Mouse (Mus musculus) limb, embryonic 14.5 days (tissue): ENCODE measurements around the gene Gse1. TPM values are rescaled to one million over a fixed set of nuclear protein-coding genes. Genes with fewer than 3 reads are reported as not detected.
"Not testable (repeated sequence)": the region's sequence is repeated elsewhere in the genome, so short reads cannot be mapped to it uniquely, and the experiment has no call there.

Experiments used
- ATAC-seq: fragments of 200-750 bp; cut with Nextera tagmentation; 2 replicates; pipeline ENCODE4 v1.8.0; 2017; ENCODE audit warnings: low read depth, moderate number of reproducible peaks, moderate TSS enrichment; ENCODE audit not compliant: low FRiP score
- DNase-seq: peaks from one replicate; pipeline ENCODE4 v3.0.0-alpha.2; 2015; ENCODE audit warnings: low spot score
- H3K27ac ChIP-seq: fragments of 300-500 bp; sonication (generic); replicated peaks from 2 replicates; pipeline ENCODE4 v1.5.1; 2014; ENCODE audit warnings: low read depth, mild to moderate bottlenecking, low read length, moderate library complexity, mixed read lengths
- H3K27me3 ChIP-seq: fragments of 300-500 bp; sonication (generic); 2 replicates; pipeline ENCODE4 v1.6.1; 2014; ENCODE audit warnings: low read length, mixed read lengths; ENCODE audit not compliant: control insufficient read depth, insufficient read depth
- H3K36me3 ChIP-seq: fragments of 300-500 bp; sonication (generic); 2 replicates; pipeline ENCODE4 v1.6.1; 2014; ENCODE audit warnings: mild to moderate bottlenecking, low read length, moderate library complexity, mixed read lengths; ENCODE audit not compliant: control insufficient read depth, insufficient read depth
- H3K4me1 ChIP-seq: fragments of 300-500 bp; sonication (generic); 2 replicates; pipeline ENCODE4 v1.6.1; 2014; ENCODE audit warnings: antibody characterized with exemption, low read length, mixed read lengths; ENCODE audit not compliant: control insufficient read depth, insufficient read depth
- H3K4me2 ChIP-seq: fragments of 300-500 bp; sonication (generic); replicated peaks from 2 replicates; pipeline ENCODE4 v1.6.1; 2014; ENCODE audit warnings: low read depth, mild to moderate bottlenecking, low read length, moderate library complexity; ENCODE audit not compliant: severe bottlenecking
- H3K4me3 ChIP-seq: fragments of 300-500 bp; sonication (generic); replicated peaks from 2 replicates; pipeline ENCODE4 v1.5.1; 2014; ENCODE audit warnings: low read length
- H3K9ac ChIP-seq: fragments of 300-500 bp; sonication (generic); 2 replicates; pipeline ENCODE4 v1.6.1; 2014; ENCODE audit warnings: mild to moderate bottlenecking, low read depth, low read length, moderate library complexity; ENCODE audit not compliant: severe bottlenecking
- H3K9me3 ChIP-seq: fragments of 300-500 bp; sonication (generic); 2 replicates; pipeline ENCODE4 v1.6.1; 2016; ENCODE audit warnings: low read length; ENCODE audit not compliant: control insufficient read depth
- POLR2A ChIP-seq: fragments of 200-500 bp; IDR thresholded peaks from 2 replicates; pipeline ENCODE4 v1.8.0; 2012; ENCODE audit warnings: inconsistent platforms, mild to moderate bottlenecking, moderate library complexity, borderline replicate concordance; ENCODE audit not compliant: insufficient read depth, insufficient read length; ENCODE audit errors: extremely low read depth
- WGBS: fragments of 180-500 bp; shearing (Covaris S2); extraction: QIAGEN DNeasy Blood & Tissue Kit; methylation state at CpG from one replicate; pipeline ENCODE4 v1.1.7; 2014; 5-methylcytosine and 5-hydroxymethylcytosine counted together
- polyA plus RNA-seq, 2 experiments: library from polyadenylated mRNA; depleted of rRNA in 1 of 2; stranded (reverse) in 1 of 2; unstranded in 1 of 2; fragments of >200 nt; fragmentation: Nextera tagmentation in 1 of 2; extraction: Ambion mirVana in 1 of 2; gene quantifications; 2 replicates each; pipeline versions ENCODE4 v1.2.1 to v1.2.3; 2012 to 2014

Gse1 gene
- polyA plus RNA-seq, 2 experiments, result 10.3 to 32.6 TPM

GRCm38 (mm10) chr8:120329030-120329748, 100.9 kb downstream of the Gse1 start:
- no peak overlapping the region for H3K4me3 ChIP-seq

DNA sequence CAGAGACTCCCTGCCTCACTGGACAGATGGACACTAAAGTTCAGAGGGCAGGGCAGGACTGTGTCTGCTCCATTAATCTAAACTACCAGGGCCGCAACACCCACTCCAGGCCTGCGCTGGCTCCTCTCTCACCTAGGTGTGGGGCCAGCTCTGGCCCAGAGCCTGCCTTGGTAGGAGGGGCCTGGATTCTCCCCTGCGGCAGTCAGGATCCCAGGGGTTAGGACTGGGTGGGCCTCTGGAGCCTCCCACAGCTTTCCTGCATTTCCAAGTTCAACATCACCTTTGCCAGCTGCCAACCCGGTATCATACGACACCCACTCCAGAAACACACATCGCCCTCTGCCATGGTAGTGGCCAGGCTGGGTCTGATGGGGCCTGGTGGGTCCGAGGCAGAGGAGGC, 102.8 kb downstream of the Gse1 start:
- DNase-seq (no peak), ATAC-seq (no peak)
- no peaks in the 10 kb centered on the region for H3K36me3 ChIP-seq
- TF ChIP-seq POLR2A, result no peak
- WGBS, result 61% methylated on average over 7 of the region's 7 CpGs
- H3K27me3 ChIP-seq, result no peaks in the 10 kb centered on the region
- peaks cover 30% of the 10 kb centered on the region for H3K4me1 ChIP-seq
- H3K4me3 ChIP-seq, result no peak overlapping the region
- no peak overlapping the region for H3K27ac ChIP-seq
- no peak overlapping the region for H3K9ac ChIP-seq
- no peaks in the 10 kb centered on the region for H3K9me3 ChIP-seq
- no peak overlapping the region for H3K4me2 ChIP-seq

More at GRCm38 (mm10) chr8:120329030-120329748, 100.9 kb downstream of the Gse1 start:
- no peaks in the 10 kb centered on the region for H3K27me3 ChIP-seq
- no peak overlapping the region for H3K9ac ChIP-seq
- no peak overlapping the region for H3K4me2 ChIP-seq
- ATAC-seq (no peak), DNase-seq (no peak)
- WGBS, result 86% methylated on average over 11 of the region's 11 CpGs
- no peaks in the 10 kb centered on the region for H3K36me3 ChIP-seq
- peaks cover 12% of the 10 kb centered on the region; the same call in 1 of the 2 replicates for H3K4me1 ChIP-seq
- no peak overlapping the region for H3K27ac ChIP-seq
- no peaks in the 10 kb centered on the region for H3K9me3 ChIP-seq
- TF ChIP-seq POLR2A, result no peak

- ATAC-seq (no peak), DNase-seq (peak; percentile 23)
- no peak overlapping the region for H3K4me2 ChIP-seq
- H3K27me3 ChIP-seq, result no peaks in the 10 kb centered on the region
- H3K4me3 ChIP-seq, result no peak overlapping the region
- no peak overlapping the region for H3K27ac ChIP-seq
- WGBS, result 64% methylated on average over 15 of the region's 16 CpGs
- no peak for TF ChIP-seq POLR2A
- H3K36me3 ChIP-seq, result no peaks in the 10 kb centered on the region
- no peak overlapping the region for H3K9ac ChIP-seq
- peaks cover 34% of the 10 kb centered on the region for H3K4me1 ChIP-seq
- H3K9me3 ChIP-seq, result no peaks in the 10 kb centered on the region
Measured at GRCm38 (mm10) chr8:120332379-120333229, 104.3 kb downstream of the Gse1 start.

- no peak overlapping the region for H3K4me2 ChIP-seq
- H3K4me1 ChIP-seq, result peaks cover 34% of the 10 kb centered on the region
- no peaks in the 10 kb centered on the region for H3K27me3 ChIP-seq
- ATAC-seq, result no peak
- WGBS, result 84% methylated on average over 4 of the region's 4 CpGs
- no peak for TF ChIP-seq POLR2A
- H3K36me3 ChIP-seq, result no peaks in the 10 kb centered on the region; the same call in 1 of the 2 replicates
- no peak overlapping the region for H3K4me3 ChIP-seq
- no peak overlapping the region for H3K27ac ChIP-seq
- H3K9ac ChIP-seq, result no peak overlapping the region
- H3K9me3 ChIP-seq, result no peaks in the 10 kb centered on the region
- DNase-seq, result no peak
Measured at GRCm38 (mm10) chr8:120333681-120334080, 105.4 kb downstream of the Gse1 start.

- not testable (repeated sequence) for H3K9me3 ChIP-seq, DNase-seq, H3K4me2 ChIP-seq, ATAC-seq, H3K27ac ChIP-seq, H3K36me3 ChIP-seq, H3K9ac ChIP-seq, H3K4me3 ChIP-seq, H3K27me3 ChIP-seq
- WGBS, result 67% methylated on average over 3 of the region's 3 CpGs
- H3K4me1 ChIP-seq, result peaks cover 34% of the 10 kb centered on the region
Measured at GRCm38 (mm10) chr8:120334261-120334660, 106.0 kb downstream of the Gse1 start.
